Mouse (Mus musculus) liver, embryonic 14.5 days (tissue): Measurements from ENCODE around the gene Hoxb8.

Experiments
- CTCF ChIP-seq: IDR thresholded peaks from 2 replicates; pipeline ENCODE4 v1.5.1; 2016; ENCODE audit warnings: antibody characterized with exemption, low read depth, control low read depth
- EP300 ChIP-seq: IDR thresholded peaks from 2 replicates; pipeline ENCODE4 v1.6.1; 2016; ENCODE audit warnings: antibody characterized with exemption, low read depth

DNA sequence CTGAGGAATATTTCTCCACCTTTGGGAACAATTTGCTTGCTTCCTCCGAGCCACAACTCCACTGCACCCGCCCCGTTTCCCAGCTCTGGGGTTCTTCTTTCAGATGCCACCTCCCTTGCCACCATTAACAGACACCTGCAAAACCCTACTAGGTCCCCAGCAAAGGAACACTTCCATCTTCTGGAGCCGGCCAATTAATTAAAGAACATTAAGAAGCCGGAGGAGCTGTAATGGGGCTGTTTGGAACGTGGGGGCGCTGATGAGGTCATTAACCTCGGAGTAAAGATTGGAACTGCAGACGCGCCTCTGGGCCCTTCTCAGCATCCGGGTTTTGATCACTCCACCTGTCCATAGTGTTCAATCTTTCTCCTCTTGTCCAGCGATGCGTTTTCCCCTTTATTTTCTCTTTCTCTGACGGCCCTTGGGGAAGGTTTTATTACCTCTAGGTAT lies 25.7 kb upstream of the Hoxb8 start:
- TF ChIP-seq CTCF: no peak
- TF ChIP-seq EP300: no peak
